Mouse (Mus musculus) myocyte (in vitro differentiated cells): ENCODE measurements at regions not wholly inside any gene's neighbourhood (a gene's known extent, or its start where the extent isn't known, plus 50 kb on each side); places are given as distances from the start of the nearest gene placed in this dataset.

Experiments used
- H3K27me3 ChIP-seq: one replicate; pipeline ENCODE4 v1.6.1; 2011; ENCODE audit not compliant: control insufficient read depth, insufficient read depth, insufficient read length
- H3K36me3 ChIP-seq: one replicate; pipeline ENCODE4 v1.6.1; 2011; ENCODE audit not compliant: control insufficient read depth, insufficient read depth
- H3K4me2 ChIP-seq: one replicate; pipeline ENCODE4 v1.6.1; 2011; ENCODE audit warnings: low read depth, control low read depth
- H3K4me3 ChIP-seq: one replicate; pipeline ENCODE4 v1.5.1; 2011; ENCODE audit warnings: mild to moderate bottlenecking, control low read depth, moderate library complexity
- H3K79me2 ChIP-seq: one replicate; pipeline ENCODE4 v1.6.1; 2011; ENCODE audit not compliant: control insufficient read depth, insufficient read depth
- H3ac ChIP-seq: one replicate; pipeline ENCODE4 v1.6.1; 2011; ENCODE audit not compliant: control insufficient read depth, insufficient read length
- CEBPB ChIP-seq: IDR thresholded peaks from 2 replicates; pipeline ENCODE4 v1.6.1; 2011; ENCODE audit warnings: mild to moderate bottlenecking, moderate library complexity; ENCODE audit not compliant: poor library complexity, insufficient read depth, severe bottlenecking
- E2F4 ChIP-seq: IDR thresholded peaks from one replicate; pipeline ENCODE4 v1.6.1; 2011; ENCODE audit warnings: mild to moderate bottlenecking, control low read depth, moderate library complexity; ENCODE audit not compliant: insufficient read depth
- MAX ChIP-seq: IDR thresholded peaks from one replicate; pipeline ENCODE4 v1.6.1; 2011; ENCODE audit warnings: low read depth, mild to moderate bottlenecking, control low read depth
- MYOD1 ChIP-seq, 3 experiments: IDR thresholded peaks; one replicate each; pipeline ENCODE4 v1.6.1; 2011; ENCODE audit warnings: control low read depth in 2 of 3, low read depth in 2 of 3, mild to moderate bottlenecking in 2 of 3, moderate library complexity in 1 of 3; ENCODE audit not compliant: insufficient read length in 2 of 3, control insufficient read depth in 1 of 3
- MYOG ChIP-seq, 3 experiments: IDR thresholded peaks; one replicate each; pipeline ENCODE4 v1.6.1; 2011; ENCODE audit warnings: control low read depth in 2 of 3, low read depth in 2 of 3, mild to moderate bottlenecking in 2 of 3; ENCODE audit not compliant: insufficient read length in 2 of 3, control insufficient read depth in 1 of 3, insufficient read depth in 1 of 3
- POLR2A ChIP-seq: IDR thresholded peaks from one replicate; pipeline ENCODE4 v1.6.1; 2011; ENCODE audit warnings: low read depth, mild to moderate bottlenecking, control low read depth, moderate library complexity; ENCODE audit not compliant: insufficient read length
- POLR2AphosphoS2 ChIP-seq: IDR thresholded peaks from one replicate; pipeline ENCODE4 v1.6.1; 2011; ENCODE audit warnings: low read depth, control low read depth; ENCODE audit not compliant: insufficient read length
- REST ChIP-seq: IDR thresholded peaks from one replicate; pipeline ENCODE4 v1.6.1; 2011; ENCODE audit warnings: mild to moderate bottlenecking, control low read depth, moderate library complexity; ENCODE audit not compliant: insufficient read depth, insufficient read length
- SRF ChIP-seq: IDR thresholded peaks from one replicate; pipeline ENCODE4 v1.6.1; 2011; ENCODE audit warnings: low read depth; ENCODE audit not compliant: control insufficient read depth, insufficient read length
- TCF12 ChIP-seq: IDR thresholded peaks from one replicate; pipeline ENCODE4 v1.6.1; 2011; ENCODE audit warnings: mild to moderate bottlenecking, control low read depth; ENCODE audit not compliant: poor library complexity, insufficient read depth, severe bottlenecking
- TCF3 ChIP-seq: IDR thresholded peaks from one replicate; pipeline ENCODE4 v1.6.1; 2011; ENCODE audit warnings: low read depth, control low read depth; ENCODE audit not compliant: insufficient read length
- USF1 ChIP-seq: IDR thresholded peaks from one replicate; pipeline ENCODE4 v1.6.1; 2011; ENCODE audit warnings: low read depth, mild to moderate bottlenecking, control low read depth, moderate library complexity

- H3K4me2 ChIP-seq, result no peak overlapping the region
- H3K4me3 ChIP-seq, result no peak overlapping the region
- H3K36me3 ChIP-seq, result no peaks in the 10 kb centered on the region
- no peaks in the 10 kb centered on the region for H3K27me3 ChIP-seq
- TF ChIP-seq POLR2A (no peak), CEBPB (no peak)
- H3K79me2 ChIP-seq, result no peaks in the 10 kb centered on the region
- no peak overlapping the region for H3ac ChIP-seq
Measured at GRCm38 (mm10) chr10:38458975-38459374, 362.6 kb downstream of the Rfpl4b start.

- Histone ChIP-seq H3K4me2 (no peak overlapping the region), H3K4me3 (no peak overlapping the region), H3ac (no peak overlapping the region), H3K79me2 (no peaks in the 10 kb centered on the region), H3K36me3 (no peaks in the 10 kb centered on the region), H3K27me3 (no peaks in the 10 kb centered on the region)
- no peak for TF ChIP-seq TCF3
- TF ChIP-seq POLR2AphosphoS2, result no peak
- TF ChIP-seq TCF12, result no peak
- no peak for TF ChIP-seq USF1
- no peak for TF ChIP-seq CEBPB
- TF ChIP-seq SRF, result no peak
- no peak for TF ChIP-seq MAX
- no peak for TF ChIP-seq REST
- TF ChIP-seq MYOD1 (IDR thresholded peaks at IDR 0.05; ENCODE audit: control insufficient read depth in 1 of 3, insufficient read length in 2 of 3, low read depth in 2 of 3), result no peak
- no peak for TF ChIP-seq E2F4
Measured at GRCm38 (mm10) chr10:38458424-38458823, 363.2 kb downstream of the Rfpl4b start.

- H3ac ChIP-seq, result no peak overlapping the region
- H3K36me3 ChIP-seq, result no peaks in the 10 kb centered on the region
- no peaks in the 10 kb centered on the region for H3K79me2 ChIP-seq
- no peak overlapping the region for H3K4me2 ChIP-seq
- no peak overlapping the region for H3K4me3 ChIP-seq
- H3K27me3 ChIP-seq, result no peaks in the 10 kb centered on the region
- TF ChIP-seq TCF3 (no peak), REST (no peak), CEBPB (no peak), MAX (no peak), POLR2AphosphoS2 (no peak), MYOD1 (IDR thresholded peaks at IDR 0.05; ENCODE audit: control insufficient read depth in 1 of 3, insufficient read length in 2 of 3, low read depth in 2 of 3) (no peak), POLR2A (no peak), MYOG (IDR thresholded peaks at IDR 0.05; ENCODE audit: control insufficient read depth in 1 of 3, insufficient read depth in 1 of 3, insufficient read length in 2 of 3, low read depth in 2 of 3) (no peak), USF1 (no peak), E2F4 (no peak), TCF12 (no peak), SRF (no peak)
Measured at GRCm38 (mm10) chr10:38456786-38457185, 364.8 kb downstream of the Rfpl4b start.

- H3ac ChIP-seq, result no peak overlapping the region
- no peaks in the 10 kb centered on the region for H3K79me2 ChIP-seq
- H3K4me3 ChIP-seq, result no peak overlapping the region
- H3K27me3 ChIP-seq, result no peaks in the 10 kb centered on the region
- no peaks in the 10 kb centered on the region for H3K36me3 ChIP-seq
- H3K4me2 ChIP-seq, result no peak overlapping the region
- TF ChIP-seq POLR2AphosphoS2 (no peak), MAX (no peak), SRF (no peak)
Measured at GRCm38 (mm10) chr10:38449263-38449662, 372.3 kb downstream of the Rfpl4b start.

- Histone ChIP-seq H3ac (no peak overlapping the region), H3K4me3 (no peak overlapping the region)
- TF ChIP-seq E2F4, result no peak
Measured at GRCm38 (mm10) chr10:38447706-38448105, 373.9 kb downstream of the Rfpl4b start.

GRCm38 (mm10) chr10:38447256-38447655, 374.3 kb downstream of the Rfpl4b start:
- Histone ChIP-seq H3K36me3 (no peaks in the 10 kb centered on the region), H3ac (no peak overlapping the region), H3K4me2 (no peak overlapping the region), H3K4me3 (no peak overlapping the region), H3K27me3 (no peaks in the 10 kb centered on the region), H3K79me2 (no peaks in the 10 kb centered on the region)
- TF ChIP-seq TCF12 (no peak), TCF3 (no peak), POLR2AphosphoS2 (no peak)

More at GRCm38 (mm10) chr10:38447706-38448105, 373.9 kb downstream of the Rfpl4b start:
- no peaks in the 10 kb centered on the region for H3K36me3 ChIP-seq
- no peak overlapping the region for H3K4me2 ChIP-seq
- no peaks in the 10 kb centered on the region for H3K79me2 ChIP-seq
- H3K27me3 ChIP-seq, result no peaks in the 10 kb centered on the region
